Mouse (Mus musculus) embryonic facial prominence, embryonic 11.5 days (tissue): ENCODE measurements around the gene Prss22. TPM values are rescaled to one million over a fixed set of nuclear protein-coding genes. Genes with fewer than 3 reads are reported as not detected.

Experiments used
- ATAC-seq: fragments of 200-750 bp; cut with Nextera tagmentation; replicated peaks from 2 replicates; pipeline ENCODE4 v1.8.0; 2017; ENCODE audit warnings: low read depth; ENCODE audit not compliant: insufficient number of reproducible peaks, low FRiP score, low TSS enrichment
- DNase-seq: peaks from one replicate; pipeline ENCODE4 v3.0.0-alpha.2; 2015; ENCODE audit warnings: low spot score
- H3K27ac ChIP-seq: fragments of 300-500 bp; sonication (generic); replicated peaks from 2 replicates; pipeline ENCODE4 v1.5.1; 2014; ENCODE audit warnings: mild to moderate bottlenecking, low read depth, low read length, control low read depth
- H3K27me3 ChIP-seq: fragments of 300-500 bp; sonication (generic); 2 replicates; pipeline ENCODE4 v1.6.1; 2014; ENCODE audit warnings: mild to moderate bottlenecking, low read length, moderate library complexity, mixed read lengths; ENCODE audit not compliant: control insufficient read depth, insufficient read depth
- H3K36me3 ChIP-seq: fragments of 300-500 bp; sonication (generic); replicated peaks from 2 replicates; pipeline ENCODE4 v1.6.1; 2014; ENCODE audit warnings: low read depth, mild to moderate bottlenecking, low read length, moderate library complexity, mixed read lengths; ENCODE audit not compliant: control insufficient read depth, insufficient read depth
- H3K4me1 ChIP-seq: fragments of 300-500 bp; sonication (generic); 2 replicates; pipeline ENCODE4 v1.6.1; 2014; ENCODE audit warnings: low read length, mixed read lengths; ENCODE audit not compliant: control insufficient read depth, insufficient read depth
- H3K4me2 ChIP-seq: fragments of 300-500 bp; sonication (generic); 2 replicates; pipeline ENCODE4 v1.6.1; 2014; ENCODE audit warnings: low read depth, mild to moderate bottlenecking, control low read depth, low read length, moderate library complexity
- H3K4me3 ChIP-seq: fragments of 300-500 bp; sonication (generic); 2 replicates; pipeline ENCODE4 v1.5.1; 2014; ENCODE audit warnings: low read depth, low read length, control low read depth
- H3K9ac ChIP-seq: fragments of 300-500 bp; sonication (generic); replicated peaks from 2 replicates; pipeline ENCODE4 v1.6.1; 2014; ENCODE audit warnings: mild to moderate bottlenecking, control low read depth, low read length
- H3K9me3 ChIP-seq: fragments of 300-500 bp; sonication (generic); replicated peaks from 2 replicates; pipeline ENCODE4 v1.6.1; 2016; ENCODE audit warnings: mild to moderate bottlenecking, low read length, inconsistent platforms, mixed read lengths; ENCODE audit not compliant: control insufficient read depth
- WGBS: fragments of 180-500 bp; shearing (Covaris S2); extraction: QIAGEN DNeasy Blood & Tissue Kit; methylation state at CpG from one replicate; pipeline ENCODE4 v1.1.7; 2014; 5-methylcytosine and 5-hydroxymethylcytosine counted together
- polyA plus RNA-seq: library from polyadenylated mRNA; unstranded; fragments of >200 nt; fragmentation: Nextera tagmentation; extraction: Ambion mirVana; gene quantifications from 2 replicates; pipeline ENCODE4 v1.2.1, GENCODE M21; 2014

Gene Prss22
- polyA plus RNA-seq, 1 experiment from 2014 or later: 0.94 TPM

DNA sequence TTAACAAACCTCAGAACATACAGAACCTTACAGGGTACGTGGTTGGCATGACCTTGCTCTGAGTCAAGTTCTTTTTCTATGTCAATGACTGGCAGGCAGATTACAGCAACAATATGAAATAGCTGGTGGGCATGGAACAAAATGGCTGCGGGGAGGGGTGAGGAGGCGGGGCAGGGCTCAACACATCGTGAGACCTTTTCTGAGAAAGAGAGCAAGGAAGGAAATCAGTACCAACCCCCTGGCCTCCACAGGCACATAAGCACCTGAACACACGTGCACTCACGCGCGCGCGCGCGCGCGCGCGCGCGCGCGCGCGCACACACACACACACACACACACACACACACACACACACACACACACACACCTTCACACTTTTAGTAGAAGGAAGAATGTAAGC, 32.7 kb upstream of the Prss22 start:
- Histone ChIP-seq H3K4me3 (no peak overlapping the region), H3K27me3 (no peaks in the 10 kb centered on the region), H3K36me3 (no peaks in the 10 kb centered on the region), H3K4me2 (no peak overlapping the region), H3K9me3 (no peaks in the 10 kb centered on the region), H3K27ac (no peak overlapping the region), H3K4me1 (no peaks in the 10 kb centered on the region), H3K9ac (no peak overlapping the region)
- DNase-seq (no peak), ATAC-seq (no peak)
- WGBS: 87% methylated on average over 21 of the region's 22 CpGs

DNA sequence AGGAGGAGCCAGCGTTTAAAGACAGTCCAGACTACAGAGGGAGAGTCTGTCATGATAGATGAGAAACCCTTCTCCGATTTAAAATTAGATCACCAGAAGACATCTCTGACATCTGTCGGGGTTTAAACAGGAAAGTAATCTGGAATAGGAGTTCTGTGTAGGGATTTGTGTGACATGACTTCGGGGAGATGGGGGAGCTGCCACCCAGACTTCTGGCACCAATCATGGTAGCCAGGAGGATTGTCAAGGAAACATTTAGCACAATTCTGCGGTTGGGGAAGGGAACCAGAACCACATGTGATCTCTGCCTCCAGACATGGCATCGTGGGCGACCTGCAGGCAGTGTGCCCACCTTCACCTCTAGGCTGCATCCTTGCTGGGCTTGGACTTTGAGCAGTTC, 31.6 kb upstream of the Prss22 start:
- Histone ChIP-seq H3K27me3 (no peaks in the 10 kb centered on the region), H3K4me3 (no peak overlapping the region), H3K4me1 (no peaks in the 10 kb centered on the region), H3K36me3 (no peaks in the 10 kb centered on the region), H3K27ac (no peak overlapping the region), H3K4me2 (no peak overlapping the region), H3K9me3 (no peaks in the 10 kb centered on the region), H3K9ac (no peak overlapping the region)
- ATAC-seq: no peak
- 80% methylated on average over 7 of the region's 7 CpGs for WGBS
- no peak for DNase-seq

DNA sequence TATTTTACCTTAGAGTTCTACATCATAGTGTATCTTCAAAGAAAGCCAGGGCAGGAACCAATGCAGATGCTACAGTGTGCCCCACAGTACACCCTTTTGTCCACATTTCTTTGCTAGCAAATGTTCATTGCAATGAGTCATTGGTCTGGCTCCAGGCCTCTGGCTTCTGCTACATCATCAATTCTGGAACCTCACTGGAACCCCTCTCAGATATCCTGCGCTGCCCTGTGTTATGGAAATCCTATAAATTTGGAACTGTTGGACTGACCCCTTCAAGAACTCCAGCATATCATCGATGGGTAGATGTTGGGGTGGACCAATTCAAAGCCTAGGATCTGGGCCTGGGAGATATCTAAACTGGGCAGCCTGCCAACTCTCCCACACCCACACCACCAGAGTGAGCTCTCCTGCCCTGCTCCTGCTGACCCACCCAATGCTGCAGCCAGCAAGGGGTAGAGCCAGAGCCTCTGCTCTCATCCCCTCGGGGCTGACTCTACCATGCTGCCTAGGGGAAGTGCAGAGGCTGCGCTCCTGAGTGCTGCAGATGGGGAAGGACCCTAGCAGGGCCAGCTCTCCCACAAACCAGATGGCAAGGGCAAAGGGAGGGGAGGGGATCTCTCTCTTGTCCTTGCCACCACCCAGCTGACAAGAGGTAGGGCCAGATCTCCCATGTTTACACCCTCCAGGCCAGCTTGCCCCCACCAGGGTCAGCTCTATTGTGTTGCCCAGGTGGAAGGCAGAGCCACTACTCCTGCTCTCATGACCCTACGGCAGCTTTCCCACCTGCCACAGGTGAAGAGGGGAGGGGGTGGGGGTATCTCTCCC, 23.7 kb upstream of the Prss22 start:
- no peaks in the 10 kb centered on the region for H3K4me1 ChIP-seq
- H3K27ac ChIP-seq: no peak overlapping the region
- ATAC-seq: peak; percentile 48; the same call in 1 of the 2 replicates
- H3K4me2 ChIP-seq: no peak overlapping the region
- no peaks in the 10 kb centered on the region for H3K27me3 ChIP-seq
- no peak overlapping the region for H3K9ac ChIP-seq
- no peaks in the 10 kb centered on the region for H3K9me3 ChIP-seq
- no peaks in the 10 kb centered on the region for H3K36me3 ChIP-seq
- DNase-seq: no peak
- no peak overlapping the region for H3K4me3 ChIP-seq
- WGBS: 79% methylated on average over 5 of the region's 5 CpGs

DNA sequence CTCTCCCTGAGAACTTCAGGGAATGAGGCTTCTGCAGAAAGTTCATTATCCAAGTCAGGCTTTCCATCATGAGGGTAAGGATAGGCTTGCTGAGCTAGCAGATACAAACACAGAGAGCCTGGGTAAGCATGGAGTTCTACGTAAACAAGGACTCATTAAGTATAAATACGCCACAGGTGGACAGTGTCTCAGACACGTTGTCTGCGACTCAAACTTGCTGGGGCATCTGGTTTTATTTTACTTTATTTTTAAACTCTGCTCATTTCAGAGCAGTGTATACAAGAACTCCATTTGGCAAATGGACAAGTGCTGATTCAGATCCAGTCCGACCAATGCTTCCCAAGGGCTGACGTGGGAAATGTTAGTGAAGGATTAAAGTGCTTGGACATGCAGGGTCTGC, 22.8 kb upstream of the Prss22 start:
- Histone ChIP-seq H3K9me3 (no peaks in the 10 kb centered on the region), H3K4me3 (no peak overlapping the region), H3K27me3 (no peaks in the 10 kb centered on the region), H3K9ac (no peak overlapping the region), H3K27ac (no peak overlapping the region), H3K36me3 (no peaks in the 10 kb centered on the region), H3K4me1 (no peaks in the 10 kb centered on the region), H3K4me2 (no peak overlapping the region)
- ATAC-seq: no peak
- DNase-seq: no peak
- 57% methylated on average over 6 of the region's 6 CpGs for WGBS

DNA sequence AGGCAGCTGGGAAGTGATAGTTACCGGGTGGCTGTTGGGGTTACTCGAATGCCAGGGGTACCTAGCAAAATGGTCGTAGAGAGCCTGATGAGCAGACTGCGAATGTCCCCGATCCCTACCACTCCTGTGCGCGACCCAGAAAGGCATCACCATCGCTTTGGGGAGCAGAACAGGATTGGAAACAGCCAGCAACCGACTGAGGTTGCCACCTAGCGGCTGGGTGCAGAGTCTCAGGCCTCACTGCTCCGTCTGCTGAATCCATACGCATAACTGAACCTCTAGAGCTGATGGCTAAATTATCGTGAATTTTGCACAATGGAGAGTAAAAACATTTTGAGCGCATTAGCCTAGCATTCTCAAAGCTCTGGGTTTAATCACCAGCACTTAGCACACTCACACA, 17.8 kb upstream of the Prss22 start:
- Histone ChIP-seq H3K9ac (no peak overlapping the region), H3K4me1 (no peaks in the 10 kb centered on the region), H3K4me2 (no peak overlapping the region), H3K9me3 (no peaks in the 10 kb centered on the region), H3K27ac (no peak overlapping the region), H3K36me3 (no peaks in the 10 kb centered on the region), H3K4me3 (no peak overlapping the region), H3K27me3 (no peaks in the 10 kb centered on the region)
- no peak for ATAC-seq
- DNase-seq: peak; percentile 47
- WGBS: 30% methylated on average over 14 of the region's 14 CpGs

DNA sequence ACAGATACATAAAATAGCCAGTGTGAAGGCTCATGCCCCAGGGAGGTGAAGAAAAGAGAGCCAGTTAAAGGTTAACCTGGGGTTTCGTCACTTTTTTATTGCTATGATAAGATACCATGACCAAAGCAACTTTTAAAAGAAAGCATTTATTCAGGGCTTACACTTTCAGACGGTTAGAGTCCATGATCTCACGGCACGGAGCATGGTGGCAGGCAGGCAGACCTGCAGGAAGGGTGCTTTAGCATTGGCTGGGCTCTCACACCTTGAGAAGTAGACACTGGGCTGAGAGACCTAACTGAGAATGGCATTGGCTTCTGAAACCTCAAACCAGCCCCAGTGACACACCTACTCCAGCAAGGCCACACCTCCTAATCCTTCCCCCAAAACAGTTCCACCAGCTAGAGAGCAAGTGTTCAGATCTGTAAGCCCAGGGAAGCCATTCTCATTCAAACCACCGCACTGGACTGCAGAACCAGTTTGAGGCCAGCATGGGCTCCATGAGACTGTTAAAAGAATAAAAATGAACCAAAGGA, 16.6 kb upstream of the Prss22 start:
- ATAC-seq: no peak
- no peak for DNase-seq
- no peak overlapping the region for H3K9ac ChIP-seq

DNA sequence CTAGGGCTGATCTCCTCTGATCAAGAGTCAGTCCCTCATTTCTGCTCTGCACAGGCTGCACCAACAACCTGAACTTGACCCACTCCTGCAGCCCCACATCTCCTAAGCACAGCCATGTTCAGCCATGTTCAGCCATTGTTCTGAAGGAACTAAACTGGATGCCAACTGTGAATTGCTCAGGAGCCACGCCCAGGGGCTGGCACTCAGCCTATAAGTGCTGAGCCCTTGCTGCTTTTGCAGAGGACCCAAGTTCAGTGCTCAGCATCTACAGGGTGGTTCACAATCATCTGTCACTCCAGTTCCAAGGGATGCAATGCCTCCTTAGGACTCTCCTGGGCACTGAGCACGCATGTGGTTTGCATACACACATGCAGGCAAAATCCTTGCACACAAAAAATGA, 15.0 kb upstream of the Prss22 start:
- DNase-seq (no peak), ATAC-seq (no peak)
- 90% methylated on average over 2 of the region's 2 CpGs for WGBS
- Histone ChIP-seq H3K9me3 (no peaks in the 10 kb centered on the region), H3K4me3 (no peak overlapping the region), H3K27me3 (no peaks in the 10 kb centered on the region), H3K4me2 (no peak overlapping the region), H3K4me1 (no peaks in the 10 kb centered on the region), H3K36me3 (no peaks in the 10 kb centered on the region), H3K27ac (no peak overlapping the region), H3K9ac (no peak overlapping the region)

More for the DNA sequence above, 16.6 kb upstream of the Prss22 start:
- 85% methylated on average over 5 of the region's 5 CpGs for WGBS
- H3K4me1 ChIP-seq: no peaks in the 10 kb centered on the region
- H3K9me3 ChIP-seq: no peaks in the 10 kb centered on the region
- H3K36me3 ChIP-seq: no peaks in the 10 kb centered on the region
- H3K4me2 ChIP-seq: no peak overlapping the region
- H3K27ac ChIP-seq: no peak overlapping the region
- H3K27me3 ChIP-seq: no peaks in the 10 kb centered on the region
- H3K4me3 ChIP-seq: no peak overlapping the region

DNA sequence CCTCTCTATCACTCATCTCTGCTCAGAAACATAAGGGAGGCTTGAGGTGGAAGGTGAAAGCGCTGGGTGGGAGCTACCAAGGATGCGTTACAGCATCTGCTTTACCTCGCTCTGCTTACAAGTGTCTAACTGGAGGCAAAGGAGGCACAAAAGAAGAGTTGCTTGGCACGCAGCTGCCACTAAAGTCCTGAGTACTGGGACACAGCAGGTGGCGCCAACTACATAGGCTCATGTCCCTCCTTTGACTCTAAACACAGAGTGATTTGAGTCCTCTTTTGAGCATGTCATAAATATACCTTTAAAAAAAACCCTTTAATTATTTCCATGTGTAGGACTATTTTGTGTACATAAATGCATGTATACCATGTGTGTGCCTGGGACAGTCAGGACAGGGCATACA, 11.7 kb upstream of the Prss22 start:
- H3K4me1 ChIP-seq: no peaks in the 10 kb centered on the region
- no peak overlapping the region for H3K27ac ChIP-seq
- ATAC-seq: no peak
- no peak overlapping the region for H3K4me3 ChIP-seq
- H3K9ac ChIP-seq: no peak overlapping the region
- no peaks in the 10 kb centered on the region for H3K9me3 ChIP-seq
- DNase-seq: no peak
- 66% methylated on average over 5 of the region's 5 CpGs for WGBS
- H3K27me3 ChIP-seq: no peaks in the 10 kb centered on the region
- H3K4me2 ChIP-seq: no peak overlapping the region
- H3K36me3 ChIP-seq: no peaks in the 10 kb centered on the region
